Mouse (Mus musculus) limb, embryonic 14.5 days (tissue): ENCODE results near the gene Trim40. TPM values are rescaled to one million over a fixed set of nuclear protein-coding genes. Genes with fewer than 3 reads are reported as not detected.

Source experiments
- ATAC-seq: fragments of 200-750 bp; cut with Nextera tagmentation; 2 replicates; pipeline ENCODE4 v1.8.0; 2017; ENCODE audit warnings: low read depth, moderate number of reproducible peaks, moderate TSS enrichment; ENCODE audit not compliant: low FRiP score
- DNase-seq: peaks from one replicate; pipeline ENCODE4 v3.0.0-alpha.2; 2015; ENCODE audit warnings: low spot score
- H3K27ac ChIP-seq: fragments of 300-500 bp; sonication (generic); replicated peaks from 2 replicates; pipeline ENCODE4 v1.5.1; 2014; ENCODE audit warnings: low read depth, mild to moderate bottlenecking, low read length, moderate library complexity, mixed read lengths
- H3K27me3 ChIP-seq: fragments of 300-500 bp; sonication (generic); 2 replicates; pipeline ENCODE4 v1.6.1; 2014; ENCODE audit warnings: low read length, mixed read lengths; ENCODE audit not compliant: control insufficient read depth, insufficient read depth
- H3K36me3 ChIP-seq: fragments of 300-500 bp; sonication (generic); 2 replicates; pipeline ENCODE4 v1.6.1; 2014; ENCODE audit warnings: mild to moderate bottlenecking, low read length, moderate library complexity, mixed read lengths; ENCODE audit not compliant: control insufficient read depth, insufficient read depth
- H3K4me1 ChIP-seq: fragments of 300-500 bp; sonication (generic); 2 replicates; pipeline ENCODE4 v1.6.1; 2014; ENCODE audit warnings: antibody characterized with exemption, low read length, mixed read lengths; ENCODE audit not compliant: control insufficient read depth, insufficient read depth
- H3K4me2 ChIP-seq: fragments of 300-500 bp; sonication (generic); replicated peaks from 2 replicates; pipeline ENCODE4 v1.6.1; 2014; ENCODE audit warnings: low read depth, mild to moderate bottlenecking, low read length, moderate library complexity; ENCODE audit not compliant: severe bottlenecking
- H3K4me3 ChIP-seq: fragments of 300-500 bp; sonication (generic); replicated peaks from 2 replicates; pipeline ENCODE4 v1.5.1; 2014; ENCODE audit warnings: low read length
- H3K9ac ChIP-seq: fragments of 300-500 bp; sonication (generic); 2 replicates; pipeline ENCODE4 v1.6.1; 2014; ENCODE audit warnings: mild to moderate bottlenecking, low read depth, low read length, moderate library complexity; ENCODE audit not compliant: severe bottlenecking
- H3K9me3 ChIP-seq: fragments of 300-500 bp; sonication (generic); 2 replicates; pipeline ENCODE4 v1.6.1; 2016; ENCODE audit warnings: low read length; ENCODE audit not compliant: control insufficient read depth
- POLR2A ChIP-seq: fragments of 200-500 bp; IDR thresholded peaks from 2 replicates; pipeline ENCODE4 v1.8.0; 2012; ENCODE audit warnings: inconsistent platforms, mild to moderate bottlenecking, moderate library complexity, borderline replicate concordance; ENCODE audit not compliant: insufficient read depth, insufficient read length; ENCODE audit errors: extremely low read depth
- WGBS: fragments of 180-500 bp; shearing (Covaris S2); extraction: QIAGEN DNeasy Blood & Tissue Kit; methylation state at CpG from one replicate; pipeline ENCODE4 v1.1.7; 2014; 5-methylcytosine and 5-hydroxymethylcytosine counted together
- polyA plus RNA-seq, 2 experiments: library from polyadenylated mRNA; depleted of rRNA in 1 of 2; stranded (reverse) in 1 of 2; unstranded in 1 of 2; fragments of >200 nt; fragmentation: Nextera tagmentation in 1 of 2; extraction: Ambion mirVana in 1 of 2; gene quantifications; 2 replicates each; pipeline versions ENCODE4 v1.2.1 to v1.2.3; 2012 to 2014

Gene Trim40
- polyA plus RNA-seq, 2 experiments, result not detected

DNA sequence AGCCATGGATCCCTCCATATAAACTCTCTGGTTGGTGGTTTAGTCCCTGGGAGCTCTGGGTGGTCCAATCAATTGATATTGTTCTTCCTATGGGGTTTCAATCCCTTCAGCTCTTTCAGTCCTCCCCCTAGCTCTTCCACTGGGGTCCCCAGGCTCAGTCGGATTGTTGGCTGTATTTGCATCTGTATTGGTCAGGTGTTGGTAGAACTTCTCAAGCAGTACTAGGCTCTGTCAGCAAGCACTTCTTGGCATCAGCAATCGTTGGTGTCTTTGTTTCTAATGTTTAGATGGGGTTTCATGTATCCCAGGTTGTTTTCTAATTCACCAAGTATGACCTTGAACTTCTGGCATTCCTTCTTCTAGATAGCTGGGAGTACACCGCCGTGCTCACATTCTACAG is 57.2 kb downstream of the Trim40 start:
- DNase-seq (no peak), ATAC-seq (no peak)
- Histone ChIP-seq H3K9ac (no peak overlapping the region), H3K36me3 (no peaks in the 10 kb centered on the region), H3K4me1 (peaks cover 8% of the 10 kb centered on the region), H3K4me2 (no peak overlapping the region), H3K27ac (no peak overlapping the region), H3K9me3 (no peaks in the 10 kb centered on the region), H3K4me3 (no peak overlapping the region), H3K27me3 (no peaks in the 10 kb centered on the region)
- 56% methylated on average over 4 of the region's 4 CpGs for WGBS
- no peak for TF ChIP-seq POLR2A

Other genes starting within 250 kb of the Trim40 start
- gene H2-M9, start 247.5 kb downstream of the Trim40 start, polyA plus RNA-seq (2012; rRNA removed), result 0.06 TPM in 1 of 2 replicates, not detected in the other
- gene H2-M9, start 247.5 kb downstream of the Trim40 start, polyA plus RNA-seq (2014; fragmentation: Nextera tagmentation; extraction: Ambion mirVana), result not detected in 2 replicates
- not detected in 2 replicates for gene H2-M1, start 217.9 kb downstream of the Trim40 start, polyA plus RNA-seq (2012; rRNA removed)
- gene H2-M1, start 217.9 kb downstream of the Trim40 start, polyA plus RNA-seq (2014; fragmentation: Nextera tagmentation; extraction: Ambion mirVana), result not detected in 2 replicates
- gene H2-M10.5, start 117.2 kb downstream of the Trim40 start, polyA plus RNA-seq (2012; rRNA removed), result not detected in 2 replicates
- not detected in 2 replicates for gene H2-M10.5, start 117.2 kb downstream of the Trim40 start, polyA plus RNA-seq (2014; fragmentation: Nextera tagmentation; extraction: Ambion mirVana)
- not detected in 2 replicates for gene H2-M10.6, start 78.0 kb downstream of the Trim40 start, polyA plus RNA-seq (2012; rRNA removed)
- not detected in 2 replicates for gene H2-M10.6, start 78.0 kb downstream of the Trim40 start, polyA plus RNA-seq (2014; fragmentation: Nextera tagmentation; extraction: Ambion mirVana)
- gene Trim26, start 53.0 kb downstream of the Trim40 start, polyA plus RNA-seq (2012; rRNA removed), result 41.0 and 43.5 TPM in 2 replicates
- 33.9 and 38.1 TPM in 2 replicates for gene Trim26, start 53.0 kb downstream of the Trim40 start, polyA plus RNA-seq (2014; fragmentation: Nextera tagmentation; extraction: Ambion mirVana)
- gene Trim15, start 22.9 kb downstream of the Trim40 start, polyA plus RNA-seq (2012; rRNA removed), result not detected in 2 replicates
- 0.18 and 0.21 TPM in 2 replicates for gene Trim15, start 22.9 kb downstream of the Trim40 start, polyA plus RNA-seq (2014; fragmentation: Nextera tagmentation; extraction: Ambion mirVana)
- 0.67 and 0.91 TPM in 2 replicates for gene Trim10, start 20.5 kb downstream of the Trim40 start, polyA plus RNA-seq (2012; rRNA removed)
- gene Trim10, start 20.5 kb downstream of the Trim40 start, polyA plus RNA-seq (2014; fragmentation: Nextera tagmentation; extraction: Ambion mirVana), result 2.7 and 3.1 TPM in 2 replicates
- gene Trim31, start 8.0 kb upstream of the Trim40 start, polyA plus RNA-seq (2012; rRNA removed), result not detected in 2 replicates
- gene Trim31, start 8.0 kb upstream of the Trim40 start, polyA plus RNA-seq (2014; fragmentation: Nextera tagmentation; extraction: Ambion mirVana), result not detected in 2 replicates
- 3.2 and 4.0 TPM in 2 replicates for gene Rnf39, start 52.8 kb upstream of the Trim40 start, polyA plus RNA-seq (2012; rRNA removed)
- 2.8 and 3.5 TPM in 2 replicates for gene Rnf39, start 52.8 kb upstream of the Trim40 start, polyA plus RNA-seq (2014; fragmentation: Nextera tagmentation; extraction: Ambion mirVana)
- 81.5 and 116 TPM in 2 replicates for gene Ppp1r11, start 61.6 kb upstream of the Trim40 start, polyA plus RNA-seq (2012; rRNA removed)
- gene Ppp1r11, start 61.6 kb upstream of the Trim40 start, polyA plus RNA-seq (2014; fragmentation: Nextera tagmentation; extraction: Ambion mirVana), result 125 and 128 TPM in 2 replicates
- 73.7 and 81.6 TPM in 2 replicates for gene Znrd1, start 68.4 kb upstream of the Trim40 start, polyA plus RNA-seq (2012; rRNA removed)
- gene Znrd1, start 68.4 kb upstream of the Trim40 start, polyA plus RNA-seq (2014; fragmentation: Nextera tagmentation; extraction: Ambion mirVana), result 103 and 108 TPM in 2 replicates
- 1.8 and 5.9 TPM in 2 replicates for gene Znrd1as, start 68.5 kb upstream of the Trim40 start, polyA plus RNA-seq (2012; rRNA removed)
- 5.8 and 5.9 TPM in 2 replicates for gene Znrd1as, start 68.5 kb upstream of the Trim40 start, polyA plus RNA-seq (2014; fragmentation: Nextera tagmentation; extraction: Ambion mirVana)
- 0.53 and 0.58 TPM in 2 replicates for gene 2410137M14Rik, start 91.1 kb upstream of the Trim40 start, polyA plus RNA-seq (2012; rRNA removed)
- not detected in 2 replicates for gene 2410137M14Rik, start 91.1 kb upstream of the Trim40 start, polyA plus RNA-seq (2014; fragmentation: Nextera tagmentation; extraction: Ambion mirVana)
- 6.3 and 7.4 TPM in 2 replicates for gene H2-M5, start 99.4 kb upstream of the Trim40 start, polyA plus RNA-seq (2012; rRNA removed)
- 0.29 and 0.61 TPM in 2 replicates for gene H2-M5, start 99.4 kb upstream of the Trim40 start, polyA plus RNA-seq (2014; fragmentation: Nextera tagmentation; extraction: Ambion mirVana)
- 140 and 149 TPM in 2 replicates for gene Zfp57, start 111.0 kb upstream of the Trim40 start, polyA plus RNA-seq (2012; rRNA removed)
- gene Zfp57, start 111.0 kb upstream of the Trim40 start, polyA plus RNA-seq (2014; fragmentation: Nextera tagmentation; extraction: Ambion mirVana), result 85.9 and 86.1 TPM in 2 replicates
- gene Mog, start 133.3 kb upstream of the Trim40 start, polyA plus RNA-seq (2012; rRNA removed), result not detected in 2 replicates
- gene Mog, start 133.3 kb upstream of the Trim40 start, polyA plus RNA-seq (2014; fragmentation: Nextera tagmentation; extraction: Ambion mirVana), result 0.35 TPM in 1 of 2 replicates, not detected in the other
- gene Gabbr1, start 155.8 kb upstream of the Trim40 start, polyA plus RNA-seq (2012; rRNA removed), result 111 and 139 TPM in 2 replicates
- 8.4 and 11.1 TPM in 2 replicates for gene Gabbr1, start 155.8 kb upstream of the Trim40 start, polyA plus RNA-seq (2014; fragmentation: Nextera tagmentation; extraction: Ambion mirVana)
- not detected in 2 replicates for gene Olfr90, start 198.4 kb upstream of the Trim40 start, polyA plus RNA-seq (2012; rRNA removed)
- not detected in 2 replicates for gene Olfr90, start 198.4 kb upstream of the Trim40 start, polyA plus RNA-seq (2014; fragmentation: Nextera tagmentation; extraction: Ambion mirVana)
- not detected in 2 replicates for gene Olfr91, start 208.2 kb upstream of the Trim40 start, polyA plus RNA-seq (2012; rRNA removed)
- 0.07 TPM in 1 of 2 replicates, not detected in the other for gene Olfr91, start 208.2 kb upstream of the Trim40 start, polyA plus RNA-seq (2014; fragmentation: Nextera tagmentation; extraction: Ambion mirVana)
- gene Olfr92, start 230.0 kb upstream of the Trim40 start, polyA plus RNA-seq (2012; rRNA removed), result not detected in 2 replicates
- gene Olfr92, start 230.0 kb upstream of the Trim40 start, polyA plus RNA-seq (2014; fragmentation: Nextera tagmentation; extraction: Ambion mirVana), result not detected in 2 replicates